Mouse (Mus musculus): ENCODE data around the gene Ece1.
A peak's percentile ranks its signal among the peaks of the same experiment; 100 is the strongest.
"Not testable (repeated sequence)": the region's sequence is repeated elsewhere in the genome, so short reads cannot be mapped to it uniquely, and the experiment has no call there.

Gene Ece1

DNA sequence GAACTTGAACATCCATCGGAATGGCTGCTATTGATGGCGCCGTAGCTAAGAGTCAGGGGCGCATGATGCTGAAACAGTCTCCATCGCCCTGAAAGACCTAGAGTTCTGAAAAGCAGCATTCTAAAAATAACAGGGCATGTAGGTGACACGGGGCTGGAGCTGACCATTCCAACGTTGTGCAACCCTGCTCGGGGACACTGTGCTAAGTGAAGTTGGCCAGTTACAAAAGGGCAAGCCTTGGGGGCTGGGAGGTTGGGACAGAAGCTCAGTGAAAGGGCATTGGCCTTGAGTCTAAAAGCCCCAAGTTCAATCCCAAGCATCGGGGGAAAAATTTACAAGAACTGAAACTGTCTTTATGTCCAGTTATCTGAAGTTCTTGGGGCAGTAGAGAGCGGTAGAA, 81.5 kb downstream of the Ece1 start:
- no peak for DNase-seq

- no peak for DNase-seq
Observed at GRCm38 (mm10) chr4:137945376-137945775, 83.3 kb downstream of the Ece1 start.

- DNase-seq: no peak
Observed at GRCm38 (mm10) chr4:137946419-137946818, 84.4 kb downstream of the Ece1 start.

GRCm38 (mm10) chr4:137952840-137953239, 90.8 kb downstream of the Ece1 start:
- DNase-seq: peak; percentile 70

DNA sequence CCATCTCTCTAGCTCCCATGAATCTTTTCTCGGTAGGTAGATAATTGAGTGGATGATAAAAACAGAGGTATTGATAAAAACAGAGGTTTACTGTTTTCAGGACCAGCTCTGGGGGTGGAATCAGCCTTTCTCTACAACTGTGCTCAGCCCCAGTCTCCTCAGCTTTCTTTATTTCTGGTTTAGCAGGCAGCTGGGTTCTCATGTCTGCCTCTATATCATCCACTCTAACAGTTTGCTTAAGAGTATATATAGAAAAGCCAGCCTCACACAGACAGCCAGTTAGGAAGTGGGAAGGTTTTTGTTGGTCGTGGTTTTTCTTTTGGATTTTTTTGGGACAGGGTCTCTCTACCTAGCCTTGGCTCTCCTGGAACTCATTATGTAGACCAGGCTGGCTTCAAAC, 92.1 kb downstream of the Ece1 start:
- no peak for DNase-seq

- DNase-seq: no peak
Observed at GRCm38 (mm10) chr4:137954926-137955396, 92.9 kb downstream of the Ece1 start.

DNA sequence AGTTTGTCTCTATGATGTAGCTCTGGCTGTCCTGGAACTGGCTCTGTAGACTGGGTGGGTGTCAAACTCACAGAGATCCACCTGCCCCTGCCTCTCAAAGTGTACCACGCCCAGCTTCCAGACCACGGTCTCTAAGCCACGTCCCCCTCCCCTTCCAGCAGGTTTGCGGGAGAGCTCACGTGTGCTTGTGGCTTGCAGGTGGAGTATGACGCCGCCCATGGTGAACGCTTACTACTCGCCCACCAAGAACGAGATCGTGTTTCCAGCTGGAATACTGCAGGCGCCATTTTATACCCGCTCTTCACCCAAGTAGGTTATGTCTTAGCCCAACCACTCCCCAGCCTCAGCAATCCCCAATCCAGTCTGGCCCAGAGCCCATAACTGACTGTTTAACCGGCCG, 94.2 kb downstream of the Ece1 start:
- no peak for DNase-seq

- DNase-seq: no peak
Observed at GRCm38 (mm10) chr4:137959889-137960665, 98.0 kb downstream of the Ece1 start.

- DNase-seq: no peak
Observed at GRCm38 (mm10) chr4:137960757-137961156, 98.7 kb downstream of the Ece1 start.

GRCm38 (mm10) chr4:137962643-137963350, 100.8 kb downstream of the Ece1 start:
- no peak for DNase-seq

DNA sequence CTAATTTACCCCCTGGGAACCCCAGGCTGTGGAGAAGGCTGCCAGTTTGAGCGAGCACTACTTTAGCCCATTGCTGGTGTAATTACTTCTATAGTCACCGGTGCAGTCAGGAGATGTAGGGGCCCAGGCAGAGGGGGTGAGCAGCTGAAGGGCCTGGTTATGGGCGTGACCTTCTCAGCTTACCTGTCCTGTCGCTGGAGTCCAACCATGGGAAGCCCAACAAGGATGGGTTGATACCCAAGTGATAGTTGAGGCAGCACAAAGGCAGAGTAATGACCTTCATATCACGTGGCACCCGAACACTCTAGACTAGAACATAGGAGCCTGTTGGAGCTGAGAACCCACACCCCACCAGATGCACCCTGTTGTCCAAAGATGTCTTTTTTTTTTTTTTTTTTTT, 101.4 kb downstream of the Ece1 start:
- no peak for DNase-seq

DNA sequence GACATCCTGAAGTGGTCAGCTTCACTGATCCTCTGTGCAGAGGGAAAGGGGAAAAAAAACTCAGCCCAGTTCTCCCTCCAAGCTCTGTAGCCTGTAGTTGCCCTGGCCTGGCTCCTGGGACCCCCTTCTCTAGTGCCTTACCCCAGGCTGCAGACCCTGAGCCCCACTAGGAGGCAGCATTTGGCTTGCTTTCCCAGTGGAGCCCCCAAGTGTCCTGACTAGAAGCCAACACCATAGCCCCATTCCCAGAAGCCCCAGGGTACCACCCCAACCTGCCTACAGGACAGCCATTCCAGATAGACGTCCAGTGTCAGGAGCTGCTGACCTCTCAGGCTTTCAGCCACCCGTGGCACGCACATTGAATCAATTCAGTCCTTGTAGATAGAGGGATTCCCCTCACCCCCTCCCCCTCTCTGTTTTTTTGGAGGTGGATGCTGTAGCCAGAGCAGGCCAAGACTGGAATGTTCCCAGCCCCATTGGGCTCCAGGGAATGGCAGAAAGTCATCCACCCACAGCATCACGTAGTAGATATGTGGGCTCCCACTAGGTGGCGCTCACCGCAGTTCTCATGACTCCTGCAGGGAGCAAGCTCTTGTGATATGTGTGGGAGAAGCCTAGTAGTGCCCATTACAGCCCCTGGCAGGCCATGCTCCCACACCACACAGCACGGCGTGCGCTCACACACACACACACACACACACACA, 102.0 kb downstream of the Ece1 start:
- peak; percentile 81 for DNase-seq

DNA sequence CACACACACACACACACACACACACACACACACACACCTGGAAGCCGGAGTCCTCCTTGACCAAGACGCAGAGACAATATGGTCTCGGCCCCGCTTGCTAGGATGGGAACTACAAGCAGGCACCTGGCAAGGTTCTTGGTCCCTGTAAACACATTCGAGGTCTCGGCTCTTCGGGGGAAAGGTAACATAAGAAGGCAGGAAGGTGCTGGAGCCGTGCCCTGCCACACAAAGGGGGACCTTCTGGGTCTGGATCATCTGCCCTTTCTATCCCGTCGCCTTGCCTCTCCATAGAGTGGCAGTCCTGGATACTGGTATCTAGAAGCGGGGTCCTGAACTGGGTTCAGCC, 102.5 kb downstream of the Ece1 start:
- no peak for DNase-seq

- peak; percentile 79 for DNase-seq
Observed at GRCm38 (mm10) chr4:137968203-137968602, 106.2 kb downstream of the Ece1 start.

GRCm38 (mm10) chr4:137970623-137971199, 108.7 kb downstream of the Ece1 start:
- DNase-seq: not testable (repeated sequence)

GRCm38 (mm10) chr4:137974856-137975432, 112.9 kb downstream of the Ece1 start:
- not testable (repeated sequence) for DNase-seq

DNA sequence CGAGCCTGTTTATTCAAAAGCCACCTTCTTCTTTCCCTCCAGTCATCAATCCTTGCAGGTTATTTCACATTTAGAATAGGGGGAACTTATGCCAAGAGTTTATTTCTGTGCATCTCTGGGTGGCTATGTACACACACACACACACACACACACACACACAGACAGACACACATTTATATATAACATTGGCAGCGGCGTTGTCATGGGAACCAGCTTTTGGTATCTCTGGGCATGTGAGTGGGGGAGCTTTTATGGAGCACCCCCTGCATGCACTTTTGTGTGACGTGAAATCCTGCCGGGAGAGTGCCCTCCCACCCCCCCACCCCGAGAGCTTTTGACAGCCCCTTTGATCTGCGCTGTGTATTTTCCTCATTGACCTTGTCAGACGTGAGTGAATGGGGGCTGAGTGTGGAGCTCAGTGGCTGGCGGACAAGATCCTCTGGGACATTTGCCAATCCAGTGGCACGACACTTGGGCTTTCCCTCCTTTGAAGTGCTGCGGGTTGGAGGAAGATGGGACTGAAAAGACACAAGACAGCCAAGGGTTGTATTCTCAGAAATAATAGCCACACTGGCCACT, 117.1 kb downstream of the Ece1 start:
- DNase-seq: not testable (repeated sequence)

- DNase-seq: no peak
Observed at GRCm38 (mm10) chr4:137982869-137983268, 120.8 kb downstream of the Ece1 start.

- DNase-seq: no peak
Observed at GRCm38 (mm10) chr4:137984212-137984611, 122.2 kb downstream of the Ece1 start.

DNA sequence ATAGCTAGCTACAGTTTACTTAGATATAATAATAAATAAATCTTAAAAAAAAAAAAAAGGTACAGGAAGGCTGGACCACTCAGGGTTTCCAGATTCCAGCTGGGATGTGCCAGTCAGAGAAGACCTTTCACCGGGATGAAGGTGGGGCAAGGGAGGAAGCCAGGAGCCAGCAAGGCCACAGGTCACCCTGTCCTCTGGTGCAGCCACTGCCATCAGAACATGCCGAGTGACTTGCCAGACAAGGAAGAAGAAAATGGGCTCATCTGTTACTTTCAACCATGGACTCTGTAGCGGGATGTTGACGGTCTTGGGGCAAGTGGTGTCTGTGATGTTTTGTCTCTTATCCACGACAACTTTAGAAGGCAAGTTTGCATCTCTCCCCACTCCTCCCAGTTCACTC, 122.7 kb downstream of the Ece1 start:
- no peak for DNase-seq

GRCm38 (mm10) chr4:137989426-137989825, 127.4 kb downstream of the Ece1 start:
- no peak for DNase-seq

DNA sequence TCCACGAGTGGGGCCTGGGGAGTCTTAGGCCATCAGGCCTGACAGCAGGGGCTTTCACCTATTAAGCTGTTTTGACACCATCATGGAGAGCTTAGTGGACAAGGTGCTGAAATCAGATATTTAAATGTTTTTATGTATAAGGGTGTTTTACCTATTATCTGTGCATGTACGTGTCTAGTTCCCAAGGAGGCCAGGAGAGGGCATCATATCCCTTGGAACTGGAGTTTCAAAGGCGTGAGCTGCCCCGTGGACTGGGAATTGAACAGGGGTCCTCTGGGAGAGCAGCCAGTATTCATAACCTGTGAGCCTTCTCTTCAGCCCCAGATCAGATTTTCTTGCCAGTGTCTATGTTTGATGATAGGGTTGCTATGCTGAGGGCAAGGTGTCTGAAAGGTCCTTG, 128.4 kb downstream of the Ece1 start:
- no peak for DNase-seq

DNA sequence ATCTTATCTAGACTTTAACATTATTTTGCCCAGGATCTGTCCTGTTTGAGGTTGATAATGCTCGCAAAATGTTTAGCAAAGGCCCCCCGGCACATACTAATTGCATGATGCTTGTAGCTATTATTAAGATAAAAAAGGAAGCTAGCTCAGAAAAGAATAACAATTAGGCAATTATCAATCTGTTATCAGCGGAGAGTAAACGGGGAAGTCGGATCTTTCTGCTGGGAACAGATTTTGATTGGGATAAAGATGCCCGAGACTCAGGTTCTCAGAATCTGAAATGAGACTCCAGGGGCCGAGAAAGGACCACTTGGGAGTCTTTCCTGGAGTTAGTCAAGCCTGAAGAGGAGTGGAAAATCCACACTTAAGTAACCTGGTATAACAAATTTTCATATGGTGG, 129.2 kb downstream of the Ece1 start:
- no peak for DNase-seq
